Comparison of ENCODE assay signal across 8 mouse cellular contexts in the genomic region with DNA sequence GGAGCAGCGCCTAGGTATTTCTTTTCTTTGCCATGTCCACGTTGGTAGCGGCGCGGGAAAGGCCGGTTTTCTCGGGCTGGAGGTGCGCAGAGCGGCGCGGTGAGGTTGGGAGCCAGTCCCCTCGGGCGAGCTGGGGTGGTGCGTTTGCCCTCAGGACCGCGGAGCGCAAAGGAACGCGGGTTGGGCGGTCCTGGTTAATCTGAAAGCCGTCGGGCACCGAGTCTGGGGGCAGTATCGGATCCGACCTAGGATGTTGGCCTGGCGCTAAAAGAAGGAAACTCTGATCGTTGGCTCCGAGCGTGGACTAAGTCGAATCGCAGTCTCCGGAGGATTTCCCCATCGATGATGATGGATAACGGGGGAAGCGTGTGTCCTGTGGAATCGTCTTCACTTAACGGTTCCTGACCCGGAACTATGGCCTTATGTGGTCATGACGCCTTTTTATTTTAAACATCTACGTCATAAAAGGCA. TPM values are rescaled to one million over a fixed set of nuclear protein-coding genes. Genes with fewer than 3 reads are reported as not detected.
DNase-seq lines count a peak whose midpoint lies in the region; ATAC-seq and TF ChIP-seq lines count a peak whose summit lies in the region.
"Not testable (repeated sequence)": the region's sequence is repeated elsewhere in the genome, so short reads cannot be mapped to it uniquely, and the experiment has no call there.

No protein-coding gene starts in this region.

- ATAC-seq in erythroid progenitor cell, adult 5-6 weeks (replicated peaks; ENCODE audit: low FRiP score, poor library complexity, severe bottlenecking) = peak; percentile 95
- peak; percentile 88 for ATAC-seq in heart, embryonic 16.5 days (replicated peaks; ENCODE audit: extremely low read depth, insufficient read depth, low FRiP score)
- peak; percentile 85 for ATAC-seq in liver, embryonic 13.5 days (ENCODE audit: low read depth)
- peak; percentile 84 for ATAC-seq in midbrain, embryonic 14.5 days (ENCODE audit: low FRiP score, low TSS enrichment)
- peak; percentile 88 for ATAC-seq in stomach, postnatal 0 days (ENCODE audit: low FRiP score, low TSS enrichment)

- TF ChIP-seq POLR2A in ES-Bruce4 (IDR thresholded peaks at IDR 0.05; ENCODE audit: insufficient read depth, low read length) = not testable (repeated sequence)

- not testable (repeated sequence) for H3K36me3 ChIP-seq in ES-Bruce4 (ENCODE audit: control insufficient read depth, insufficient read depth, low read length, poor library complexity, severe bottlenecking); heart, embryonic 16.5 days (ENCODE audit: control insufficient read depth, insufficient read depth); liver, embryonic 13.5 days; midbrain, embryonic 14.5 days (ENCODE audit: control insufficient read depth, insufficient read depth, low read length); stomach, postnatal 0 days (ENCODE audit: control insufficient read depth, insufficient read depth, low read length)

- not testable (repeated sequence) for H3K9ac ChIP-seq in ES-Bruce4 (ENCODE audit: low read depth, poor library complexity, severe bottlenecking); midbrain, embryonic 14.5 days (replicated peaks; ENCODE audit: low read length); stomach, postnatal 0 days (ENCODE audit: low read length)
- peak overlapping the region; percentile 60 for H3K9ac ChIP-seq in heart, embryonic 16.5 days (ENCODE audit: low read length)
- H3K9ac ChIP-seq in liver, embryonic 13.5 days = peak overlapping the region; percentile 55

- H3K4me1 ChIP-seq in ES-Bruce4 (ENCODE audit: control insufficient read depth, insufficient read depth, low read length); heart, embryonic 16.5 days (ENCODE audit: control insufficient read depth, insufficient read depth, low read length); liver, embryonic 13.5 days (replicated peaks); midbrain, embryonic 14.5 days (ENCODE audit: control insufficient read depth, insufficient read depth, low read length); stomach, postnatal 0 days (replicated peaks; ENCODE audit: control insufficient read depth, insufficient read depth): not testable (repeated sequence)

- H3K4me3 ChIP-seq in ES-Bruce4 (ENCODE audit: low read depth, low read length) = peak overlapping the region; percentile 78
- peak overlapping the region; percentile 56 for H3K4me3 ChIP-seq in heart, embryonic 16.5 days (ENCODE audit: low read length)
- H3K4me3 ChIP-seq in liver, embryonic 13.5 days (replicated peaks) = peak overlapping the region; percentile 51
- peak overlapping the region; percentile 39 for H3K4me3 ChIP-seq in midbrain, embryonic 14.5 days (replicated peaks; ENCODE audit: low read depth, low read length)
- peak overlapping the region; percentile 27 for H3K4me3 ChIP-seq in stomach, postnatal 0 days (ENCODE audit: low read depth, low read length)

- not testable (repeated sequence) for H3K27ac ChIP-seq in ES-Bruce4 (ENCODE audit: insufficient read depth, low read length); heart, embryonic 16.5 days (ENCODE audit: low read length); liver, embryonic 13.5 days; stomach, postnatal 0 days (replicated peaks)
- H3K27ac ChIP-seq in midbrain, embryonic 14.5 days (replicated peaks; ENCODE audit: low read depth, low read length) = 0 out of 2 replicates have a peak overlapping the region, but pooled peaks have one; percentile 55

- WGBS in heart, embryonic 16.5 days = 2% methylated on average over 26 of the region's 40 CpGs
- WGBS in liver, embryonic 13.5 days (ENCODE audit: insufficient replicate concordance) = 14% methylated on average over 26 of the region's 40 CpGs
- 9% methylated on average over 21 of the region's 40 CpGs for WGBS in midbrain, embryonic 14.5 days
- 10% methylated on average over 20 of the region's 40 CpGs for WGBS in stomach, postnatal 0 days

- peak overlapping the region; percentile 56 for H3K4me2 ChIP-seq in heart, embryonic 16.5 days (ENCODE audit: low read depth, low read length)
- peak overlapping the region; percentile 51 for H3K4me2 ChIP-seq in liver, embryonic 13.5 days
- H3K4me2 ChIP-seq in midbrain, embryonic 14.5 days (ENCODE audit: low read length) = peak overlapping the region; percentile 47
- peak overlapping the region; percentile 43 for H3K4me2 ChIP-seq in stomach, postnatal 0 days (replicated peaks; ENCODE audit: low read depth)

- H3K9me3 ChIP-seq in ES-Bruce4 (replicated peaks; ENCODE audit: control insufficient read depth, insufficient read depth, low read length, poor library complexity, severe bottlenecking); heart, embryonic 16.5 days (replicated peaks; ENCODE audit: control insufficient read depth, low read length); liver, embryonic 13.5 days (replicated peaks); midbrain, embryonic 14.5 days (ENCODE audit: control insufficient read depth, low read length); stomach, postnatal 0 days (ENCODE audit: control insufficient read depth, low read length): not testable (repeated sequence)

- TF ChIP-seq CTCF in ES-Bruce4 (IDR thresholded peaks at IDR 0.05; ENCODE audit: low read depth, low read length); stomach, postnatal 0 days (IDR thresholded peaks at IDR 0.05; ENCODE audit: low read depth): not testable (repeated sequence)

- not testable (repeated sequence) for TF ChIP-seq EP300 in ES-Bruce4 (IDR thresholded peaks at IDR 0.05; ENCODE audit: insufficient read depth, low read depth, low read length); stomach, postnatal 0 days (optimal IDR thresholded peaks at IDR 0.05)

- H3K27me3 ChIP-seq in ES-Bruce4 (ENCODE audit: control insufficient read depth, insufficient read depth, low read length, poor library complexity, severe bottlenecking); heart, embryonic 16.5 days (ENCODE audit: control insufficient read depth, insufficient read depth, low read length); liver, embryonic 13.5 days; midbrain, embryonic 14.5 days (ENCODE audit: control insufficient read depth, insufficient read depth, low read length); stomach, postnatal 0 days (ENCODE audit: control insufficient read depth, insufficient read depth, low read length): not testable (repeated sequence)

- DNase-seq in cerebellum, adult 11-12 months = peak; percentile 21
- peak; percentile 11 for DNase-seq in kidney, adult 9 months
- peak; percentile 3 for DNase-seq in liver, embryonic 13.5 days
- DNase-seq in midbrain, embryonic 14.5 days = peak; percentile 45
- not testable (repeated sequence) for DNase-seq in stomach, postnatal 0 days (ENCODE audit: low spot score)

RNA-seq across cellular contexts. Expression of a gene that starts 0.6 kb away (rescaled TPM):
- 7.2 and 10.1 TPM in 2 replicates for polyA plus RNA-seq in ES-Bruce4 (2011; ENCODE audit: insufficient read depth, insufficient read length, low read depth, missing spikeins)
- total RNA-seq in erythroid progenitor cell, adult 5-6 weeks (2015; ENCODE audit: low replicate concordance) = 2.1 TPM in 1 of 2 replicates, not detected in the other
- 0.64 and 2.6 TPM in 2 replicates for total RNA-seq in erythroid progenitor cell, adult 5-6 weeks (2017; ENCODE audit: low replicate concordance)
- 5.7 and 5.8 TPM in 2 replicates for polyA plus RNA-seq in heart, embryonic 16.5 days (2015; fragmentation: Nextera tagmentation; extraction: Ambion mirVana)
- 1.7 and 2.1 TPM in 2 replicates for polyA plus RNA-seq in liver, embryonic 13.5 days (2015; fragmentation: Nextera tagmentation; extraction: Ambion mirVana)
- polyA plus RNA-seq in midbrain, embryonic 14.5 days (2014; fragmentation: Nextera tagmentation; extraction: Ambion mirVana) = 6.2 and 8.9 TPM in 2 replicates
- 2.3 and 2.4 TPM in 2 replicates for polyA plus RNA-seq in stomach, postnatal 0 days (2015; fragmentation: Nextera tagmentation; extraction: Ambion mirVana)

RNA-seq across cellular contexts. Expression of a gene that starts 31.2 kb away (rescaled TPM):
- 38.5 and 45.8 TPM in 2 replicates for polyA plus RNA-seq in ES-Bruce4 (2011; ENCODE audit: insufficient read depth, insufficient read length, low read depth, missing spikeins)
- total RNA-seq in erythroid progenitor cell, adult 5-6 weeks (2015; ENCODE audit: low replicate concordance) = 39.4 TPM in 1 of 2 replicates, not detected in the other
- total RNA-seq in erythroid progenitor cell, adult 5-6 weeks (2017; ENCODE audit: low replicate concordance) = 6.8 TPM in 1 of 2 replicates, not detected in the other
- polyA plus RNA-seq in heart, embryonic 16.5 days (2015; fragmentation: Nextera tagmentation; extraction: Ambion mirVana) = 62.3 and 69.2 TPM in 2 replicates
- 21.2 and 26.5 TPM in 2 replicates for polyA plus RNA-seq in liver, embryonic 13.5 days (2015; fragmentation: Nextera tagmentation; extraction: Ambion mirVana)
- polyA plus RNA-seq in midbrain, embryonic 14.5 days (2014; fragmentation: Nextera tagmentation; extraction: Ambion mirVana) = 93.0 and 99.1 TPM in 2 replicates
- polyA plus RNA-seq in stomach, postnatal 0 days (2015; fragmentation: Nextera tagmentation; extraction: Ambion mirVana) = 61.6 and 65.7 TPM in 2 replicates

RNA-seq across cellular contexts. Expression of a gene that starts 51.4 kb away (rescaled TPM):
- 19.1 and 20.9 TPM in 2 replicates for polyA plus RNA-seq in ES-Bruce4 (2011; ENCODE audit: insufficient read depth, insufficient read length, low read depth, missing spikeins)
- 7.2 and 10.5 TPM in 2 replicates for total RNA-seq in erythroid progenitor cell, adult 5-6 weeks (2015; ENCODE audit: low replicate concordance)
- 9.1 and 22.2 TPM in 2 replicates for total RNA-seq in erythroid progenitor cell, adult 5-6 weeks (2017; ENCODE audit: low replicate concordance)
- 6.4 and 7.5 TPM in 2 replicates for polyA plus RNA-seq in heart, embryonic 16.5 days (2015; fragmentation: Nextera tagmentation; extraction: Ambion mirVana)
- 3.4 and 4.9 TPM in 2 replicates for polyA plus RNA-seq in liver, embryonic 13.5 days (2015; fragmentation: Nextera tagmentation; extraction: Ambion mirVana)
- polyA plus RNA-seq in midbrain, embryonic 14.5 days (2014; fragmentation: Nextera tagmentation; extraction: Ambion mirVana) = 15.5 and 22.8 TPM in 2 replicates
- 4.7 and 5.6 TPM in 2 replicates for polyA plus RNA-seq in stomach, postnatal 0 days (2015; fragmentation: Nextera tagmentation; extraction: Ambion mirVana)

Comparison
In these comparisons a context has a peak if more than half of its experiments do, and no peak if none do; other contexts are left out.
1. H3K4me3 ChIP-seq: peak in every context shown above with its lines; median percentile 78 in ES-Bruce4; 56 in heart, embryonic 16.5 days; 51 in liver, embryonic 13.5 days; 39 in midbrain, embryonic 14.5 days; 27 in stomach, postnatal 0 days.